Mouse (Mus musculus) testis, adult 2 months (tissue): Measurements from ENCODE around the gene Npm1. TPM values are rescaled to one million over a fixed set of nuclear protein-coding genes. Genes with fewer than 3 reads are reported as not detected.
A peak's percentile ranks its signal among the peaks of the same experiment; 100 is the strongest.

Experiments
- H3K27ac ChIP-seq: fragments of 200-500 bp; 2 replicates; pipeline ENCODE4 v1.5.1; 2012; ENCODE audit warnings: low read depth, low read length; ENCODE audit not compliant: control insufficient read depth, insufficient read depth
- H3K27me3 ChIP-seq: fragments of 200-500 bp; 2 replicates; pipeline ENCODE4 v1.6.1; 2012; ENCODE audit warnings: mild to moderate bottlenecking, low read length, moderate library complexity; ENCODE audit not compliant: control insufficient read depth, insufficient read depth
- H3K36me3 ChIP-seq: fragments of 200-500 bp; 2 replicates; pipeline ENCODE4 v1.6.1; 2012; ENCODE audit warnings: mild to moderate bottlenecking, low read length; ENCODE audit not compliant: control insufficient read depth, insufficient read depth
- H3K4me1 ChIP-seq: fragments of 200-500 bp; 2 replicates; pipeline ENCODE4 v1.6.1; 2012; ENCODE audit warnings: low read length; ENCODE audit not compliant: control insufficient read depth, insufficient read depth
- H3K4me3 ChIP-seq: fragments of 200-500 bp; 2 replicates; pipeline ENCODE4 v1.5.1; 2012; ENCODE audit warnings: low read depth, mild to moderate bottlenecking, low read length, moderate library complexity, mixed read lengths; ENCODE audit not compliant: control insufficient read depth
- CTCF ChIP-seq: fragments of 200-500 bp; IDR thresholded peaks from 2 replicates; pipeline ENCODE4 v1.5.1; 2012; ENCODE audit warnings: low read depth, mild to moderate bottlenecking, inconsistent platforms, low read length, moderate library complexity; ENCODE audit not compliant: control insufficient read depth, insufficient read depth, insufficient replicate concordance
- POLR2A ChIP-seq: fragments of 200-500 bp; IDR thresholded peaks from 2 replicates; pipeline ENCODE4 v1.6.1; 2012; ENCODE audit warnings: low read depth, mild to moderate bottlenecking, inconsistent platforms, low read length, moderate library complexity; ENCODE audit not compliant: control insufficient read depth
- polyA plus RNA-seq: library from polyadenylated mRNA; depleted of rRNA; stranded (reverse); fragments of >200 nt; gene quantifications from 2 replicates; pipeline ENCODE4 v1.2.3, GENCODE M21; 2012; rRNA removed

The Npm1 gene
- 108 and 114 TPM in 2 replicates for polyA plus RNA-seq

DNA sequence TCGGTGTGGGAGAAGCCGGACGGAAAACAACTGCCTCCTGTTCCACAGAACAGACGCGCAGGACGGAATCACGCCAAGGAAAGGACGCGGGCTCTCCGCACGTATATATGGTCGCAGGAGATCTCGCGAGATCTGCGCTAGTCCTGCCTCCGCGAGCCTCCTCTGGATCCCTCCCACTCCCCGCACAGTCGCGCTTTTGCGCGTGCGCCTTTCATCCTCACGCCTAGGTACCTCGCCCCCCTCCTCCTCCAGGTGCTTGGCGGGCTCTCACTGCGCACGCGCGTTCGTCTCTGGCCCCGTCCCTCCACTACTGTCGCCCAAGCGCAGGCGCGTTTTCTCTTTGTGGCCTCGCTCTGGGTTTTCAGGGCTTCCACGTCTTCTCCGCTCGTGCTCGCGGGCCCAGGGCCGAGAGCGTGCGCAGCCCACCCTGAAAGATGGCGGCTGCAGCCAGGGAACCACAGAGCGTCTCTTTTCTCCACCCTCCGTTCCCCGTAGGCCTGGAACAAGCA, at the start of gene Npm1:
Gene Npm1, minus strand, starts transcription at position 209 of the 509 bp plus-strand sequence.
- no peaks in the 10 kb centered on the region for H3K4me1 ChIP-seq
- peak within 1 kb of the TSS; percentile 94 for H3K4me3 ChIP-seq
- H3K27me3 ChIP-seq, result no peaks in the 10 kb centered on the region
- no peaks in the 10 kb centered on the region for H3K36me3 ChIP-seq
- TF ChIP-seq CTCF (no peak; the same call in 1 of the 2 replicates), POLR2A (peak; percentile 100)
- H3K27ac ChIP-seq, result peak within 1 kb of the TSS; percentile 88

DNA sequence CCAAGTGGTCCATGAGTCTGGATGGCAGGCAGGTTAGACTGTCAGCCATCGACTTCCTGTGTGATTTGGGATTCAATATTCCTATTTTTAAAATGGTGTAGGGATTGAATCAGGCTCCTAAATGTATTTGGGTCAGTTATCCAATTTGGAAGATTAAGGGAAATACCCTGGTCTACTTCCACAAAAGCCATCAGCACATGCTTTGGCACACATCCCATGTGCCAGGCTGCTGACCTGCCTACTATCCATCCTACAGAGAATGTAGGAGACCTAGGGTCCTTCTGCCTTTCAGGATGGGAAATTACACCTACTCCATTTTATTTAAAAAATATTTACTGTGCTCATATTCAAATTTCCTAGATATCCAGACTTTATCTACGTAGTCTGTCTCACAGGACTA, 44.4 kb upstream of the Npm1 start:
- Histone ChIP-seq H3K27ac (no peak overlapping the region), H3K36me3 (no peaks in the 10 kb centered on the region), H3K4me3 (no peak overlapping the region), H3K27me3 (peaks cover 3% of the 10 kb centered on the region), H3K4me1 (peaks cover 8% of the 10 kb centered on the region)
- no peak for TF ChIP-seq POLR2A
- no peak for TF ChIP-seq CTCF

DNA sequence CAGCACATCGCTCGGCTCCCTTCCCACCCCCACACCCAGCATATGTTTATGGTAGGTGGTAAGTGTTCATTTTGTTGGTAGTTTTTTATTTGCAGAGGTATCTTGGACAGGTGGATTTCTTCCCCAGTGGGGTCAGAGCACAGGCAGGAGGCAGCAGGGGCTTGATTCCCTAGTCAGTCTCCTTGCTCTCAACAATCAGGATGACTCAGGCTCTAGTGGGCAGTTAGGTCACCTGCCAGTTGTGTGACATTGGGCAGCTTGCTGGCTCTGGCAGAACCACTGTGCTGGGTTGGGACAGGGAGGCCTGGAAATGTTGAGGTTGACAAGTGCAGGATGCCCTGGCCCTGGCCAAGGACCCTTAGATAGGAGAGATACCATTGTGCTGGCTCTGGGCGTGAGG, 42.0 kb upstream of the Npm1 start:
- H3K27me3 ChIP-seq, result peaks cover 10% of the 10 kb centered on the region
- H3K36me3 ChIP-seq, result no peaks in the 10 kb centered on the region
- H3K27ac ChIP-seq, result no peak overlapping the region
- no peak overlapping the region for H3K4me3 ChIP-seq
- TF ChIP-seq CTCF (no peak), POLR2A (no peak)
- H3K4me1 ChIP-seq, result peaks cover 17% of the 10 kb centered on the region

DNA sequence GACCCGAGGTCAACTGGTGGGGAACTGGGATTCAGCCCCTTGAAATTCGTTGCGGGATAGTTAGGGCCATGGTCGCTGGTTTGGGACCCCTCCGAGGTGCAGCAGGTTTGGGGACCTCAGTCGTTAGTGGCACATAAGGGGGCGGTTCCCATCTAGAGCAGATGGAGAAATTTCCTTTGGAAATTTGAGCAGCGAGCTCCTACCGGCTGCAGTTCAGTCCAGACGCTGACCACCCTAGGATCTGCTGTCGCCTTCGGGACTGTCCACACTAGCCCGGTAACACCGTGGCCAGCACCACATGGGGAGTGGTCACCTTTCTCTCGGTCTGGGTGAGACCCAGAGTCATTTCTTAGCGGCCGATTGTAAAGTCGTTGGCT, 41.3 kb upstream of the Npm1 start:
- Histone ChIP-seq H3K27ac (no peak overlapping the region), H3K4me1 (peaks cover 17% of the 10 kb centered on the region), H3K36me3 (no peaks in the 10 kb centered on the region), H3K27me3 (peaks cover 11% of the 10 kb centered on the region), H3K4me3 (no peak overlapping the region)
- no peak for TF ChIP-seq POLR2A
- no peak for TF ChIP-seq CTCF

DNA sequence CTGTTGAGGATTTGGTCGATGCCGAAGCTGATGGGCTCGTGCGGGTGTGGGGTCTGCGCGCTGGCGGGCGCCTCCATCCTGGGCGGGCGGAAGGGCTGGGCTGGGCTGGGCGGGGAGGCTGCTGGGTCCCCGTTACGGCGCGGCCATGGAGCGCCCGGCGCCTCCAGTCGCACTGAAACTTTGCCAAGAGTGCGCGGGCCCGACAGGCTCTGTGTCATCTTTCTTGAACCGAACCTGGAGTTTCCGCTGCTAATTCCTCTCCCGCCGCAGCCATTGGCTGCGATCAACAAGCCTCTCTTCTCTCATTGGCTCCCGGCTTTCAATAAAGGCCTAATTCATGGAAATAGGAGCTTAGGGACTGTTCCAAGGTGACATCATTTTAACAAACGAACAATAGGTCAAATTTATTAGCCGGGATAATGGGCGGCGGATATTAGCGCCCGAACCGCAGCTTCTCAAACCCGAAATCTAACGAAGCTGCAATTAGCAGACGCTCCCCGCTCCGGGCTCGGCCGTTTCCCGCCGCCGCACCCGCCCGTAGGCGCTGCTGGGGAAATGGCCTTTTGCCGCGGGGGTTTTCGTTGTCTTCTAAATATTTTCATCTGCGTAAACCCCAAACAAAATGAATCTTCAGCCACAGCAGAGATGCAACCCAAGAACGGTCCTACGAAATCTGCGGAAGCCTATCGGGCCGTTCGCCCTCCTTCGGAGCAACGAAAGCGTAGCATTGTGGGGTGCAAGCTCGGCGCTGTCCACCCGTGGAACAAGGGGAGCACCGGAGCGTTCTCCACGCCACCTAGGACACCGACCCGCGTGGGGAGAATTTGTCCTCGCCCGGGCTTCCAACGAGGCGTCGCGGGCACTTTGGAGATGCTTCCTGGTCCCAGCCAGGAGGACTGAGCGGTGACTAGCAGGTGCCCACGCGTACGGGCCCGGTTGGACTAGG, 40.6 kb upstream of the Npm1 start, which contains the start of gene Tlx3:
Gene Tlx3, minus strand, starts transcription at position 207 of the 946 bp plus-strand sequence.
- TF ChIP-seq POLR2A (no peak), CTCF (no peak)
- no peak within 1 kb of the TSS for H3K27ac ChIP-seq
- no peak within 1 kb of the TSS; the same call in 1 of the 2 replicates for H3K4me3 ChIP-seq
- no peaks in the 10 kb centered on the region for H3K36me3 ChIP-seq
- peaks cover 17% of the 10 kb centered on the region for H3K4me1 ChIP-seq
- peaks cover 13% of the 10 kb centered on the region for H3K27me3 ChIP-seq

DNA sequence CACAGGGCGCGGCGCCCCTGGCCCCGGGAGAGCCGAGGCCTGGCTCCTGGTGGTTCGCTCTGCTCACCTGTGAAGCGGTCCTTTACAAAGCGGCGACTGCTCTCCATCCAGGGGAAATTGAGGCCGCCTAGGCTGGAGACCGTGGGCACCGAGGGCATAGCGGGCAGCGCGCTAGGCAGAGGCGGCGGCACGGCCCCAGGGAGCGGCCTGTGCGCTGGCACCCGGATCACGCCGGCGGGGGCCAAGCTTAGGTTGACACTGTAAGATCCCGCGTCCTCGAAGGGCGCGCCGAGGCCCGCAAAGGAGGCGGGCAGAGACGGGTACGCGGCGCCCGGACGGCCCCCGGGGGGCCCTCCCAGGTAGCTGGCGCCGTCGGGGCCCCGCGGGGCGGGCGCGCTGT, 40.0 kb upstream of the Npm1 start:
- no peak overlapping the region; the same call in 1 of the 2 replicates for H3K4me3 ChIP-seq
- TF ChIP-seq CTCF (no peak), POLR2A (no peak)
- H3K27me3 ChIP-seq, result peaks cover 13% of the 10 kb centered on the region
- no peak overlapping the region for H3K27ac ChIP-seq
- no peaks in the 10 kb centered on the region for H3K36me3 ChIP-seq
- peaks cover 17% of the 10 kb centered on the region for H3K4me1 ChIP-seq

DNA sequence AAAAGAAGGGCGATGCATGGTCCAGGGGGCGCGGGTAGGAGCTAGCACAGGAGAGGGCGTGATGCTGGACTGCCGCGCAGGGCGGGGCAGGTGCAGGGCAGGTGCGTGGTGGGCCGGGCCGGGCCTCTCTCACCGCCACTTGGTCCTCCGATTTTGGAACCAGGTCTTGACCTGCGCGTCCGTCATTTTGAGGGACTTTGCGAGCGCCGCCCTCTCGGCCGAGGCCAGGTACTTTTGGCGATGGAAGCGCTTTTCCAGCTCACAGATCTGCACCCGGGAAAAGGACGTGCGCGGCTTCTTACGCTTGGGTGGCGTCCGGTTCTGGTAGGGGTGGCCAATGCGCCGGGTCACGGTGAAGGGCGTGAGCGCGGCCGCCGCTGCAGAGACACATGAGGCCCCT, 39.3 kb upstream of the Npm1 start:
- Histone ChIP-seq H3K36me3 (no peaks in the 10 kb centered on the region), H3K27me3 (peaks cover 13% of the 10 kb centered on the region), H3K4me3 (no peak overlapping the region), H3K4me1 (peaks cover 17% of the 10 kb centered on the region), H3K27ac (no peak overlapping the region)
- TF ChIP-seq POLR2A (no peak), CTCF (no peak)

DNA sequence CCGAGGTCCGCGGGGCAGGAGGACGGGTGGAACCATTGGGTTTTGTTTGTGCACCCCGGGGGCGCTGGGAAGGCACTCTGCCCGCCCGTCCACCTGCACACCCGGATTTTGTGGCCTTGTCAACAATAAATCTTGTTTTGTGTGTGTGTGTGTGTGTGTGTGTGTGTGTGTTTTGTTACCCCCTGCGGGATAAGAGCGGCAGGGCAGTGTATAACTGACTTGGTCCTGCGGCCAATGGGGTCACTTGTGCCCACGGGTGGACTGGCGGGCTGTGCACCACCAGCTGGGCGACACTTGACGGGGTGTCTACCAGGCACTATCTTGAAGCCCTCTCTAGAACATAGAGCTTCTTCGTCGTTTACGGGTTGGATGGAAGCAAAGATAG, 38.6 kb upstream of the Npm1 start:
- no peaks in the 10 kb centered on the region for H3K36me3 ChIP-seq
- H3K4me1 ChIP-seq, result peaks cover 17% of the 10 kb centered on the region
- H3K27me3 ChIP-seq, result peaks cover 13% of the 10 kb centered on the region
- no peak overlapping the region for H3K4me3 ChIP-seq
- no peak overlapping the region for H3K27ac ChIP-seq
- TF ChIP-seq POLR2A (no peak), CTCF (no peak)
